Mouse (Mus musculus) B cell, adult 2 months (primary cell): Measurements from ENCODE around the gene Gpr83.

ENCODE experiments used
- DNase-seq, 2 experiments: peaks; one replicate each; pipeline ENCODE4 v3.0.0; 2022

Gene Gpr83

DNA sequence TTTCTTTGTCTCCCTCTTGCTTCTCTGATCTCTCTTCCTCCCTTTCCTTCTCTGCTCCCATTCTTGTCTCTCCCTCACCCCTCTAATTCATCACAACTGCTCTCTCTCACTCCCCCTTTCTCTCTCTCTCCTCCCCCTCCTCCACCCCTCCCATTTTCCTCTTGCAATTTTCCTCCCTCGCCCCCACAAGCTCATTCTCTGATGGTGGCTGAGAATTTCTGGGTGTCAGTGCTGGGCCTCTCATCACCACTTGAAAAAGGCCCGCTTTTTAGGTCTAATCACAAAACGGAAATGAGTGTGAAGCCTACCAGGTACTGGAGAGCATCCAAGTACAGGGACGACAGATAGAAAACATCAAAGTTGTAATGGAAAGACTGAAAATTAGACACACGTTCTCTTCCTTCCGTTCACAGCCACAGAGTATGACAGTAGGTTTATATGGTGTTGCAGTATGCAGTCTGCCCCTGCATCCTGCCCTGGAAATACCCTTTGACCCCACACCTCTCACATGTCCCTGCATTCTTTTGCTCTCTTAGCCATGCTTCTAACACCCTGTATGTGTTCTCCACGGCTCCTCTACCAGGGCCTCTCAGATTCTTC is 47.9 kb downstream of the Gpr83 start:
- no peak for DNase-seq

GRCm38 (mm10) chr9:14909981-14910380 is 50.0 kb downstream of the Gpr83 start:
- DNase-seq = no peak

DNA sequence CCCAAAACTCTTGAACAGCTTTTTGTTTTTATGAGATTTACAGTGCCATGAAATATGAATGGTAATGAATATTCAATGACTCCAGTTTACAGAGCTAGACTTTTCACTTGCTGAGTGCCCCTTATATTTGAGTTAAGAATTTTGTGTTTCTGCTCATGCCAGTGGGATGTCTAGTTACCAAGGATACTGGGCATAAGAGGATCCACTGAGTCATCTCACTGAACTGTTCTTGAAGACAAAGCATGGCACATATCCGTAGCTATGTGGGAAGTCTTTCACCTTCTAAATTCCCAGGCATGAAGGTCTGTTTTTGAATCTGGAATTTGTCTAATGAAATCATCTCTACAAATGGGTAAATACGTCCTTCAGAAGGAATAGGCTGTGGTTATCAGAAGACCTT is 52.0 kb downstream of the Gpr83 start:
- DNase-seq = no peak

DNA sequence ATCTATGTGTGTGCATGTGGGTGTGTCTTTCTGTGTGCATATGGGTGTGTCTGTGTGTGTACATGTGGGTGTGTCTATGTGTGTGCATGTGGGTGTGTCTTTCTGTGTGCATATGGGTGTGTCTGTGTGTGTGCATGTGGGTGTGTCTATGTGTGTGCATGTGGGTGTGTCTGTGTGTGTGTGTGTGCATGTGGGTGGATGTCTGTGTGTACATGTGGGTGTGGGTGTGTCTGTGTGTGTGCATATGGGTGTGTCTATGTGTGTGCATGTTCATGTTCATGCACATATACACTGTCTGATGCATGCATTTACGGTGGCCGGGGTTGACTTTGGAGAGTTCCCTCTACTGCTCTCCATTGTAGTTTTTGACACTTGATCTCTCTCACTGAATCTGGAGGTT is 57.7 kb downstream of the Gpr83 start:
- DNase-seq = no peak

DNA sequence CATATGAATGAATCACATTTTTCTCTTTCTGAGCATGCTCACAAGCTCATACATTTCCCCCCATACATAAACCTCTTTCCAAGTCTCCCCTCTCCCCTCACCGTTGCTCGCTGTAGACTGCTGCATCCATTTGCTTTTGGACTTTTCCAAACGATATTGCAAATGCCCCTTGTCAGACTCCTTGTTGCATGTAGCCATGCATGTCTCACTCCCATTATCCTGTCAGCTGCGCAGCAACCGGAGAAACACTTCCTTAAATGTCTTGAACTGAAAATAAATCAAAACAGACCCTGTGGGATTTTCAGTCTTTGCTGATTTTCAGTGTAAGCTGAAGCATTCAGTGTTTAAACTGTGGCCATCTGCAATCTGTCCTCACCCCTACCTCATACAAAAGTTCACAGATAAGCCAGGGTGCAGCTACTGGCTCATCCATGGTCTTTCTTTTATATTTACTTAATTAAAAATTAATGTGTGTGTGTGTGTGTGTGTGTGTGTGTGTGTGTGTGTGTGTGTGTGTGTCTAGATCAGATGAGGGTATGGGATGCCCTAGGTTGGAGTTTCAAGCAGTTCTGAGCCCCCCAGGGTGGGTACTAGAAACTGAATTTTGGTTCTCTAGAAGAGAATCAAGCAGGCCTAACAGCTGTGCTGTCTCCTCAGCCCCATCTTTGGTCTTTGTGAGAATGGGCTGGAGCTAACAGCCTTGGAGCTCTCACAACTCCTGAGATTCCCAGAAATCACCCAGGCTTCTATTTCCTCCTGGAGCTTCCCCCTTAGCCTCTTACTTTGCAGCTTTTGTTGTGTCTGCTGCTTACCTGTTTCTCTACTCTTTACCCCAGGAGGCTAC is 59.0 kb downstream of the Gpr83 start:
- DNase-seq = no peak
